Mouse (Mus musculus) MEL (cell line): ENCODE results near the gene Cbx3. TPM values are rescaled to one million over a fixed set of nuclear protein-coding genes. Genes with fewer than 3 reads are reported as not detected.
"Not testable (repeated sequence)": the region's sequence is repeated elsewhere in the genome, so short reads cannot be mapped to it uniquely, and the experiment has no call there.

Source experiments
- DNase-seq: peaks from one replicate; pipeline ENCODE4 v3.0.0; 2011; ENCODE audit warnings: low read depth, low spot score
- H3K27ac ChIP-seq: 2 replicates; pipeline ENCODE4 v1.5.1; 2012; ENCODE audit warnings: low read depth, mild to moderate bottlenecking, control low read depth, low read length, moderate library complexity; ENCODE audit not compliant: control insufficient read depth
- H3K27me3 ChIP-seq, 2 experiments: fragments of 150-350 bp in 1 of 2; sonication (generic) in 1 of 2; 2 replicates each; pipeline ENCODE4 v1.6.1; 2012; ENCODE audit warnings: low read length in 2 of 2, mild to moderate bottlenecking in 2 of 2, improper control_type of control experiment in 1 of 2, moderate library complexity in 1 of 2; ENCODE audit not compliant: insufficient read depth in 2 of 2, control insufficient read depth in 1 of 2
- H3K36me3 ChIP-seq, 2 experiments: 2 replicates each; pipeline ENCODE4 v1.6.1; 2012 to 2014; ENCODE audit warnings: low read length in 2 of 2, improper control_type of control experiment in 1 of 2, inconsistent platforms in 1 of 2, mild to moderate bottlenecking in 1 of 2; ENCODE audit not compliant: insufficient read depth in 2 of 2, control insufficient read depth in 1 of 2
- H3K4me1 ChIP-seq, 2 experiments: fragments of 150-350 bp in 1 of 2; sonication (generic) in 1 of 2; 2 replicates each; pipeline ENCODE4 v1.6.1; 2012; ENCODE audit warnings: low read length in 2 of 2, improper control_type of control experiment in 1 of 2, mild to moderate bottlenecking in 1 of 2; ENCODE audit not compliant: insufficient read depth in 2 of 2, control insufficient read depth in 1 of 2
- H3K4me3 ChIP-seq, 2 experiments: fragments of 150-350 bp in 1 of 2; sonication (generic) in 1 of 2; 2 replicates each; pipeline ENCODE4 v1.5.1; 2012; ENCODE audit warnings: low read depth in 2 of 2, low read length in 2 of 2, mild to moderate bottlenecking in 2 of 2, moderate library complexity in 2 of 2, control low read depth in 1 of 2, improper control_type of control experiment in 1 of 2; ENCODE audit not compliant: control insufficient read depth in 1 of 2, insufficient read depth in 1 of 2
- H3K79me2 ChIP-seq: 2 replicates; pipeline ENCODE4 v1.6.1; 2012; ENCODE audit warnings: mild to moderate bottlenecking, low read length, moderate library complexity; ENCODE audit not compliant: control insufficient read depth, poor library complexity, insufficient read depth
- H3K9ac ChIP-seq: 2 replicates; pipeline ENCODE4 v1.6.1; 2012; ENCODE audit warnings: low read depth, mild to moderate bottlenecking, control low read depth, low read length, moderate library complexity; ENCODE audit not compliant: control insufficient read depth, poor library complexity, severe bottlenecking
- H3K9me3 ChIP-seq: fragments of 150-350 bp; sonication (generic); replicated peaks from 2 replicates; pipeline ENCODE4 v1.6.1; 2012; ENCODE audit warnings: mild to moderate bottlenecking, low read length, improper control_type of control experiment, moderate library complexity; ENCODE audit not compliant: insufficient read depth
- BHLHE40 ChIP-seq: IDR thresholded peaks from 2 replicates; pipeline ENCODE4 v1.6.1; 2012; ENCODE audit warnings: low read depth, mild to moderate bottlenecking, inconsistent platforms, low read length, improper control_type of control experiment, borderline replicate concordance
- EP300 ChIP-seq, 2 experiments: IDR thresholded peaks; 2 replicates each; pipeline ENCODE4 v1.6.1; 2011; ENCODE audit warnings: improper control_type of control experiment in 2 of 2, low read length in 2 of 2, low read depth in 1 of 2, mild to moderate bottlenecking in 1 of 2
- ETS1 ChIP-seq: IDR thresholded peaks from 2 replicates; pipeline ENCODE4 v1.6.1; 2012; ENCODE audit warnings: low read depth, mild to moderate bottlenecking, inconsistent platforms, low read length, improper control_type of control experiment, moderate library complexity
- GATA1 ChIP-seq: IDR thresholded peaks from 2 replicates; pipeline ENCODE4 v1.6.1; 2011; ENCODE audit warnings: low read depth, low read length, improper control_type of control experiment
- JUND ChIP-seq: IDR thresholded peaks from 2 replicates; pipeline ENCODE4 v1.6.1; 2011; ENCODE audit warnings: low read depth, mild to moderate bottlenecking, improper control_type of control experiment, low read length
- MAX ChIP-seq: IDR thresholded peaks from 2 replicates; pipeline ENCODE4 v1.6.1; 2011; ENCODE audit warnings: low read length, improper control_type of control experiment
- MAZ ChIP-seq: IDR thresholded peaks from 2 replicates; pipeline ENCODE4 v1.6.1; 2012; ENCODE audit warnings: low read depth, mild to moderate bottlenecking, inconsistent platforms, low read length, improper control_type of control experiment
- MYB ChIP-seq: IDR thresholded peaks from 2 replicates; pipeline ENCODE4 v1.6.1; 2011; ENCODE audit warnings: mild to moderate bottlenecking, low read depth, low read length, improper control_type of control experiment
- MYC ChIP-seq: IDR thresholded peaks from 2 replicates; pipeline ENCODE4 v1.6.1; 2011; ENCODE audit warnings: low read depth, mild to moderate bottlenecking, low read length, improper control_type of control experiment, moderate library complexity
- POLR2A ChIP-seq, 2 experiments: IDR thresholded peaks; 2 replicates each; pipeline ENCODE4 v1.6.1; 2011 to 2012; ENCODE audit warnings: low read length in 2 of 2, mild to moderate bottlenecking in 2 of 2, control low read depth in 1 of 2, improper control_type of control experiment in 1 of 2, low read depth in 1 of 2, moderate library complexity in 1 of 2; ENCODE audit not compliant: control insufficient read depth in 1 of 2, insufficient read depth in 1 of 2, poor library complexity in 1 of 2
- POLR2AphosphoS2 ChIP-seq: IDR thresholded peaks from 2 replicates; pipeline ENCODE4 v1.6.1; 2011; ENCODE audit warnings: low read length, improper control_type of control experiment
- RCOR1 ChIP-seq: IDR thresholded peaks from 2 replicates; pipeline ENCODE4 v1.6.1; 2012; ENCODE audit warnings: low read depth, mild to moderate bottlenecking, inconsistent platforms, low read length, improper control_type of control experiment
- TAL1 ChIP-seq: IDR thresholded peaks from 2 replicates; pipeline ENCODE4 v1.6.1; 2012; ENCODE audit warnings: mild to moderate bottlenecking, inconsistent platforms, low read length, moderate library complexity, mixed read lengths
- TCF12 ChIP-seq: IDR thresholded peaks from 2 replicates; pipeline ENCODE4 v1.6.1; 2014; ENCODE audit warnings: low read depth, mild to moderate bottlenecking, inconsistent platforms, low read length, improper control_type of control experiment, moderate library complexity
- ZC3H11A ChIP-seq: IDR thresholded peaks from 2 replicates; pipeline ENCODE4 v1.6.1; 2012; ENCODE audit warnings: low read depth, mild to moderate bottlenecking, inconsistent platforms, low read length, improper control_type of control experiment
- ZMIZ1 ChIP-seq: IDR thresholded peaks from 2 replicates; pipeline ENCODE4 v1.6.1; 2012; ENCODE audit warnings: low read depth, mild to moderate bottlenecking, inconsistent platforms, low read length, improper control_type of control experiment, moderate library complexity
- ZNF384 ChIP-seq: IDR thresholded peaks from 2 replicates; pipeline ENCODE4 v1.6.1; 2012; ENCODE audit warnings: low read depth, mild to moderate bottlenecking, inconsistent platforms, low read length, improper control_type of control experiment
- polyA plus RNA-seq, 2 experiments: library from polyadenylated mRNA; stranded (reverse) in 1 of 2; unstranded in 1 of 2; fragments of >175 nt in 1 of 2; fragments of >200 nt in 1 of 2; gene quantifications; 2 replicates each; pipeline versions ENCODE4 v1.2.1 to v1.2.4; 2012; ENCODE audit warnings: low replicate concordance in 2 of 2, low read depth in 1 of 2; ENCODE audit not compliant: insufficient read length in 2 of 2, insufficient read depth in 1 of 2, missing spikeins in 1 of 2
- total RNA-seq: library from RNA; depleted of rRNA; stranded (reverse); fragments of 300-350 nt; gene quantifications from 2 replicates; pipeline ENCODE4 v1.2.3, GENCODE M21; 2012

Gene Cbx3
- total and polyA plus RNA-seq, 3 experiments = 177 to 250 TPM; not detected in 1

DNA sequence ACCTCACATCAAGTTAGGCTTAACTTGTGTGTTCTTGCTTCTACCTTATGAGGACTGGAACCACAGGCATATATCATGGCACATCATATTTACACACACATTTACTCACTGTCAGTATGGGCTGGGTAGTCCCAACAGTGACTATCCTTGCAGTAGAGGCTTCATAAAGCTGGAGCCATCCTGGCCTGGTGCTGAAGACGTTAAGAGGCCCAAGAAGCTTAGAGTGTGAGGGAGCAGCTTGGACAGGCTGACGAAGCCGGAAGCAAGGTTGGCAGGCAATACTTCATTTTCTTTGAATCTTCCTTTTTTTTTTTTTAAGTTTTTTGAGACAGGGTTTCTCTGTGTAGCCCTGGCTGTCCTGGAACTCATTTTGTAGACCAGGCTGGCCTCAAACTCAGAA lies 13.7 kb downstream of the Cbx3 start:
- no peak for TF ChIP-seq ZC3H11A
- TF ChIP-seq POLR2A (IDR thresholded peaks at IDR 0.05; ENCODE audit: control insufficient read depth in 1 of 2, insufficient read depth in 1 of 2, low read depth in 1 of 2, low read length in 2 of 2, poor library complexity in 1 of 2) = peak in 1 of 2 experiments; percentile 23; a peak in 1 of 4 replicates

DNA sequence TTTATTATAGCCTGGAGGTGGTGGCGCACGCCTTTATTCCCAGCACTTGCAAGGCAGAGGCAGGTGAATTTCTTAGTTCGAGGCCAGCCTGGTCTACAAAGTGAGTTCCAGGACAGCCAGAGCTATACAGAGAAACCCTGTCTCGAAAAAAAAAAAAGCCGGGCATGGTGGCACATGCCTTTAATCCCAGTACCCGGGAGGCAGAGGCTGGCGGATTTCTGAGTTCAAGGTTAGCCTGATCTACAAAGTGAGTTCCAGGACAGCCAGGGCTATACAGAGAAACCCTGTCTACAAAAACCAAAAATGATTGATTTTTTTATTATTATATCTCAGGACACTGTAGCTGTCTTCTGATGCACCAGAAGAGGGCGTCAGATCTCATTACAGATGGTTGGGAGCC lies 14.4 kb downstream of the Cbx3 start:
- H3K4me1 ChIP-seq = peaks cover 12 to 15% of the 10 kb centered on the region in 2 experiments
- DNase-seq = not testable (repeated sequence)

More for the DNA sequence above, 13.7 kb downstream of the Cbx3 start:
- Histone ChIP-seq H3K9me3 (no peaks in the 10 kb centered on the region), H3K9ac (no peak overlapping the region), H3K79me2 (no peaks in the 10 kb centered on the region; the same call in 1 of the 2 replicates), H3K27me3 (no peaks in the 10 kb centered on the region), H3K27ac (no peak overlapping the region), H3K4me1 (peaks cover 12 to 18% of the 10 kb centered on the region in 2 experiments), H3K36me3 (peaks cover 26 to 42% of the 10 kb centered on the region in 2 experiments), H3K4me3 (no peak overlapping the region)
- no peak for DNase-seq

DNA sequence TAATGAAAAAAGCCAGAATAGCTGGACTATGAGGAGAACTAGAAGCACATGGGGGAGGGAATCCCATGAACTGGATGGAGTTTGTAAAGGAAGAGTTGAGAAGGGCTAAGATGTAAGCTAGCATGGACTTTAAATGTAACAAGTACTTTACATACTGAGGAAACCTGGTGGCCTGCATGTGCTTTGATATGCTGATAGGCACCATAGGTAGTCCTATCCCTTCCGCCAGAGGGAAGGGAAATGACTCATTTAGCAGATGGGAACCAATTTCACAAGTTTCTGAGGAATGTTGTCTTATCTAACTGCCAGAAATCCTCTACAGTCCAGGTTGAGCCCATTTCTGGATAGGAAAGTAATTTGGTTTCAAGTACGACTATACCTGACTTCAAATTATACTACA lies 15.5 kb downstream of the Cbx3 start:
- H3K9me3 ChIP-seq = no peaks in the 10 kb centered on the region
- peak; percentile 81 for DNase-seq
- peak overlapping the region; percentile 52 for H3K9ac ChIP-seq
- H3K36me3 ChIP-seq = peaks cover 16 to 31% of the 10 kb centered on the region in 2 experiments
- peaks cover 12 to 15% of the 10 kb centered on the region in 2 experiments for H3K4me1 ChIP-seq
- H3K4me3 ChIP-seq = no peak overlapping the region
- no peaks in the 10 kb centered on the region for H3K79me2 ChIP-seq
- no peaks in the 10 kb centered on the region for H3K27me3 ChIP-seq
- peak overlapping the region; percentile 95 for H3K27ac ChIP-seq
- TF ChIP-seq ZMIZ1 = no peak
- TF ChIP-seq GATA1 = peak; percentile 95
- TF ChIP-seq POLR2AphosphoS2 = 0 out of 2 replicates have a peak, but pooled peaks have one; percentile 22
- peak; percentile 59; the same call in 1 of the 2 replicates for TF ChIP-seq MAX
- TF ChIP-seq ETS1 = peak; percentile 52
- no peak; the same call in 1 of the 2 replicates for TF ChIP-seq BHLHE40
- TF ChIP-seq EP300 (IDR thresholded peaks at IDR 0.05; ENCODE audit: low read depth in 1 of 2, low read length in 2 of 2) = peak; percentile 94 to 96
- TF ChIP-seq ZC3H11A = no peak
- TF ChIP-seq MYB = peak; percentile 78
- peak; percentile 62; the same call in 1 of the 2 replicates for TF ChIP-seq RCOR1
- TF ChIP-seq MYC = peak; percentile 82
- peak; percentile 91 for TF ChIP-seq TCF12
- TF ChIP-seq ZNF384 = no peak
- peak; percentile 93 for TF ChIP-seq TAL1
- no peak for TF ChIP-seq MAZ
- peak; percentile 75; the same call in 1 of the 2 replicates for TF ChIP-seq JUND
- TF ChIP-seq, all 39 proteins: peak for 11

More for the DNA sequence above, 14.4 kb downstream of the Cbx3 start:
- not testable (repeated sequence) for H3K27me3 ChIP-seq, H3K4me3 ChIP-seq, H3K9me3 ChIP-seq, H3K9ac ChIP-seq, H3K79me2 ChIP-seq, H3K27ac ChIP-seq
- H3K36me3 ChIP-seq = peaks cover 25 to 37% of the 10 kb centered on the region in 2 experiments
